Mouse (Mus musculus) right cerebral cortex, postnatal 10 days (tissue): ENCODE results near the gene Rabgap1l.

Experiments
- DNase-seq, 2 experiments: peaks; one replicate each; pipeline ENCODE4 v3.0.0; 2021; ENCODE audit warnings: low spot score in 2 of 2

Gene Rabgap1l

GRCm38 (mm10) chr1:160378367-160378766 is 414.6 kb downstream of the Rabgap1l start:
- DNase-seq = no peak

GRCm38 (mm10) chr1:160377337-160378336 is 415.4 kb downstream of the Rabgap1l start:
- DNase-seq = peak; percentile 69 to 73

- DNase-seq = no peak
These were observed 418.5 kb downstream of the Rabgap1l start for GRCm38 (mm10) chr1:160374490-160374889.

GRCm38 (mm10) chr1:160373306-160373705 is 419.7 kb downstream of the Rabgap1l start:
- DNase-seq = no peak

- DNase-seq = no peak
These were observed 421.3 kb downstream of the Rabgap1l start for GRCm38 (mm10) chr1:160371696-160372095.

GRCm38 (mm10) chr1:160370552-160370951 is 422.5 kb downstream of the Rabgap1l start:
- DNase-seq = peak; percentile 37 to 43

GRCm38 (mm10) chr1:160366615-160367014 is 426.4 kb downstream of the Rabgap1l start:
- DNase-seq = no peak

- no peak for DNase-seq
These were observed 435.7 kb downstream of the Rabgap1l start for GRCm38 (mm10) chr1:160357268-160357667.

- DNase-seq = no peak
These were observed 439.1 kb downstream of the Rabgap1l start for GRCm38 (mm10) chr1:160353732-160354455.

- no peak for DNase-seq
These were observed 440.7 kb downstream of the Rabgap1l start for GRCm38 (mm10) chr1:160352309-160352708.

GRCm38 (mm10) chr1:160351880-160352234 is 441.2 kb downstream of the Rabgap1l start:
- DNase-seq = peak; percentile 87 to 90

- DNase-seq = peak; percentile 34 to 43
These were observed 441.7 kb downstream of the Rabgap1l start for GRCm38 (mm10) chr1:160351146-160351879.

GRCm38 (mm10) chr1:160340653-160341052 is 452.4 kb downstream of the Rabgap1l start:
- no peak for DNase-seq

- DNase-seq = no peak
These were observed 453.6 kb downstream of the Rabgap1l start for GRCm38 (mm10) chr1:160339374-160339773.

- DNase-seq = no peak
These were observed 458.2 kb downstream of the Rabgap1l start for GRCm38 (mm10) chr1:160334791-160335190.

- no peak for DNase-seq
These were observed 462.2 kb downstream of the Rabgap1l start for GRCm38 (mm10) chr1:160330828-160331227.

- no peak for DNase-seq
These were observed 462.8 kb downstream of the Rabgap1l start for GRCm38 (mm10) chr1:160330222-160330621.

- DNase-seq = no peak
These were observed 463.2 kb downstream of the Rabgap1l start for GRCm38 (mm10) chr1:160329788-160330187.

GRCm38 (mm10) chr1:160327531-160327930 is 465.5 kb downstream of the Rabgap1l start:
- no peak for DNase-seq

GRCm38 (mm10) chr1:160325542-160325941 is 467.5 kb downstream of the Rabgap1l start:
- no peak for DNase-seq

GRCm38 (mm10) chr1:160320690-160321089 is 472.3 kb downstream of the Rabgap1l start:
- DNase-seq = no peak
